Mouse (Mus musculus) MEL (cell line): Measurements from ENCODE around the gene Fn1. TPM values are rescaled to one million over a fixed set of nuclear protein-coding genes. Genes with fewer than 3 reads are reported as not detected.

ENCODE experiments used
- DNase-seq: peaks from one replicate; pipeline ENCODE4 v3.0.0; 2011; ENCODE audit warnings: low read depth, low spot score
- H3K27ac ChIP-seq: 2 replicates; pipeline ENCODE4 v1.5.1; 2012; ENCODE audit warnings: low read depth, mild to moderate bottlenecking, control low read depth, low read length, moderate library complexity; ENCODE audit not compliant: control insufficient read depth
- H3K27me3 ChIP-seq, 2 experiments: fragments of 150-350 bp in 1 of 2; sonication (generic) in 1 of 2; 2 replicates each; pipeline ENCODE4 v1.6.1; 2012; ENCODE audit warnings: low read length in 2 of 2, mild to moderate bottlenecking in 2 of 2, improper control_type of control experiment in 1 of 2, moderate library complexity in 1 of 2; ENCODE audit not compliant: insufficient read depth in 2 of 2, control insufficient read depth in 1 of 2
- H3K36me3 ChIP-seq, 2 experiments: 2 replicates each; pipeline ENCODE4 v1.6.1; 2012 to 2014; ENCODE audit warnings: low read length in 2 of 2, improper control_type of control experiment in 1 of 2, inconsistent platforms in 1 of 2, mild to moderate bottlenecking in 1 of 2; ENCODE audit not compliant: insufficient read depth in 2 of 2, control insufficient read depth in 1 of 2
- H3K4me1 ChIP-seq, 2 experiments: fragments of 150-350 bp in 1 of 2; sonication (generic) in 1 of 2; 2 replicates each; pipeline ENCODE4 v1.6.1; 2012; ENCODE audit warnings: low read length in 2 of 2, improper control_type of control experiment in 1 of 2, mild to moderate bottlenecking in 1 of 2; ENCODE audit not compliant: insufficient read depth in 2 of 2, control insufficient read depth in 1 of 2
- H3K4me3 ChIP-seq, 2 experiments: fragments of 150-350 bp in 1 of 2; sonication (generic) in 1 of 2; 2 replicates each; pipeline ENCODE4 v1.5.1; 2012; ENCODE audit warnings: low read depth in 2 of 2, low read length in 2 of 2, mild to moderate bottlenecking in 2 of 2, moderate library complexity in 2 of 2, control low read depth in 1 of 2, improper control_type of control experiment in 1 of 2; ENCODE audit not compliant: control insufficient read depth in 1 of 2, insufficient read depth in 1 of 2
- H3K79me2 ChIP-seq: 2 replicates; pipeline ENCODE4 v1.6.1; 2012; ENCODE audit warnings: mild to moderate bottlenecking, low read length, moderate library complexity; ENCODE audit not compliant: control insufficient read depth, poor library complexity, insufficient read depth
- H3K9ac ChIP-seq: 2 replicates; pipeline ENCODE4 v1.6.1; 2012; ENCODE audit warnings: low read depth, mild to moderate bottlenecking, control low read depth, low read length, moderate library complexity; ENCODE audit not compliant: control insufficient read depth, poor library complexity, severe bottlenecking
- H3K9me3 ChIP-seq: fragments of 150-350 bp; sonication (generic); replicated peaks from 2 replicates; pipeline ENCODE4 v1.6.1; 2012; ENCODE audit warnings: mild to moderate bottlenecking, low read length, improper control_type of control experiment, moderate library complexity; ENCODE audit not compliant: insufficient read depth
- CHD1 ChIP-seq: IDR thresholded peaks from 2 replicates; pipeline ENCODE4 v1.6.1; 2012; ENCODE audit warnings: low read depth, mild to moderate bottlenecking, inconsistent platforms, low read length, improper control_type of control experiment
- CHD2 ChIP-seq: IDR thresholded peaks from 2 replicates; pipeline ENCODE4 v1.6.1; 2011; ENCODE audit warnings: low read length, improper control_type of control experiment
- CTCF ChIP-seq, 3 experiments: IDR thresholded peaks in 2 of 3; conservative IDR thresholded peaks in 1 of 3; 2 replicates each; pipeline ENCODE4 v1.5.1; 2011 to 2012; ENCODE audit warnings: low read length in 3 of 3, low read depth in 2 of 3, mild to moderate bottlenecking in 2 of 3, improper control_type of control experiment in 1 of 3, inconsistent platforms in 1 of 3, mixed read lengths in 1 of 3, moderate library complexity in 1 of 3; ENCODE audit not compliant: control insufficient read depth in 1 of 3, insufficient read depth in 1 of 3, poor library complexity in 1 of 3, severe bottlenecking in 1 of 3
- E2F4 ChIP-seq: IDR thresholded peaks from 2 replicates; pipeline ENCODE4 v1.6.1; 2011; ENCODE audit warnings: low read depth, low read length, improper control_type of control experiment, borderline replicate concordance
- EP300 ChIP-seq, 2 experiments: IDR thresholded peaks; 2 replicates each; pipeline ENCODE4 v1.6.1; 2011; ENCODE audit warnings: improper control_type of control experiment in 2 of 2, low read length in 2 of 2, low read depth in 1 of 2, mild to moderate bottlenecking in 1 of 2
- ETS1 ChIP-seq: IDR thresholded peaks from 2 replicates; pipeline ENCODE4 v1.6.1; 2012; ENCODE audit warnings: low read depth, mild to moderate bottlenecking, inconsistent platforms, low read length, improper control_type of control experiment, moderate library complexity
- HCFC1 ChIP-seq: IDR thresholded peaks from 2 replicates; pipeline ENCODE4 v1.6.1; 2012; ENCODE audit warnings: low read depth, mild to moderate bottlenecking, inconsistent platforms, low read length, improper control_type of control experiment, moderate library complexity
- JUND ChIP-seq: IDR thresholded peaks from 2 replicates; pipeline ENCODE4 v1.6.1; 2011; ENCODE audit warnings: low read depth, mild to moderate bottlenecking, improper control_type of control experiment, low read length
- KAT2A ChIP-seq: conservative IDR thresholded peaks from 2 replicates; pipeline ENCODE4 v1.6.1; 2012; ENCODE audit warnings: low read depth, low read length, improper control_type of control experiment, inconsistent platforms
- MAX ChIP-seq: IDR thresholded peaks from 2 replicates; pipeline ENCODE4 v1.6.1; 2011; ENCODE audit warnings: low read length, improper control_type of control experiment
- MEF2A ChIP-seq: IDR thresholded peaks from 2 replicates; pipeline ENCODE4 v1.6.1; 2014; ENCODE audit warnings: low read depth, mild to moderate bottlenecking, inconsistent platforms, low read length, improper control_type of control experiment; ENCODE audit not compliant: poor library complexity, insufficient replicate concordance, severe bottlenecking; ENCODE audit errors: extremely low read depth
- MXI1 ChIP-seq: IDR thresholded peaks from 2 replicates; pipeline ENCODE4 v1.6.1; 2011; ENCODE audit warnings: mild to moderate bottlenecking, low read depth, low read length, improper control_type of control experiment
- MYB ChIP-seq: IDR thresholded peaks from 2 replicates; pipeline ENCODE4 v1.6.1; 2011; ENCODE audit warnings: mild to moderate bottlenecking, low read depth, low read length, improper control_type of control experiment
- MYC ChIP-seq: IDR thresholded peaks from 2 replicates; pipeline ENCODE4 v1.6.1; 2011; ENCODE audit warnings: low read depth, mild to moderate bottlenecking, low read length, improper control_type of control experiment, moderate library complexity
- NELFE ChIP-seq: IDR thresholded peaks from 2 replicates; pipeline ENCODE4 v1.6.1; 2011; ENCODE audit warnings: low read depth, low read length, improper control_type of control experiment
- POLR2A ChIP-seq, 2 experiments: IDR thresholded peaks; 2 replicates each; pipeline ENCODE4 v1.6.1; 2011 to 2012; ENCODE audit warnings: low read length in 2 of 2, mild to moderate bottlenecking in 2 of 2, control low read depth in 1 of 2, improper control_type of control experiment in 1 of 2, low read depth in 1 of 2, moderate library complexity in 1 of 2; ENCODE audit not compliant: control insufficient read depth in 1 of 2, insufficient read depth in 1 of 2, poor library complexity in 1 of 2
- RAD21 ChIP-seq: IDR thresholded peaks from 2 replicates; pipeline ENCODE4 v1.6.1; 2011; ENCODE audit warnings: mild to moderate bottlenecking, low read depth, low read length, improper control_type of control experiment
- RCOR1 ChIP-seq: IDR thresholded peaks from 2 replicates; pipeline ENCODE4 v1.6.1; 2012; ENCODE audit warnings: low read depth, mild to moderate bottlenecking, inconsistent platforms, low read length, improper control_type of control experiment
- SMC3 ChIP-seq: IDR thresholded peaks from 2 replicates; pipeline ENCODE4 v1.6.1; 2011; ENCODE audit warnings: low read depth, low read length, improper control_type of control experiment
- TAL1 ChIP-seq: IDR thresholded peaks from 2 replicates; pipeline ENCODE4 v1.6.1; 2012; ENCODE audit warnings: mild to moderate bottlenecking, inconsistent platforms, low read length, moderate library complexity, mixed read lengths
- USF1 ChIP-seq: IDR thresholded peaks from 2 replicates; pipeline ENCODE4 v1.6.1; 2014; ENCODE audit warnings: low read depth, mild to moderate bottlenecking, inconsistent platforms, low read length, improper control_type of control experiment, moderate library complexity
- USF2 ChIP-seq, 2 experiments: IDR thresholded peaks; 2 replicates each; pipeline ENCODE4 v1.6.1; 2011 to 2012; ENCODE audit warnings: improper control_type of control experiment in 2 of 2, low read length in 2 of 2, borderline replicate concordance in 1 of 2, inconsistent platforms in 1 of 2, low read depth in 1 of 2, mild to moderate bottlenecking in 1 of 2; ENCODE audit not compliant: insufficient read depth in 1 of 2
- ZC3H11A ChIP-seq: IDR thresholded peaks from 2 replicates; pipeline ENCODE4 v1.6.1; 2012; ENCODE audit warnings: low read depth, mild to moderate bottlenecking, inconsistent platforms, low read length, improper control_type of control experiment
- ZKSCAN1 ChIP-seq: IDR thresholded peaks from 2 replicates; pipeline ENCODE4 v1.6.1; 2012; ENCODE audit warnings: low read depth, mild to moderate bottlenecking, inconsistent platforms, low read length, improper control_type of control experiment, moderate library complexity
- ZMIZ1 ChIP-seq: IDR thresholded peaks from 2 replicates; pipeline ENCODE4 v1.6.1; 2012; ENCODE audit warnings: low read depth, mild to moderate bottlenecking, inconsistent platforms, low read length, improper control_type of control experiment, moderate library complexity
- polyA plus RNA-seq, 2 experiments: library from polyadenylated mRNA; stranded (reverse) in 1 of 2; unstranded in 1 of 2; fragments of >175 nt in 1 of 2; fragments of >200 nt in 1 of 2; gene quantifications; 2 replicates each; pipeline versions ENCODE4 v1.2.1 to v1.2.4; 2012; ENCODE audit warnings: low replicate concordance in 2 of 2, low read depth in 1 of 2; ENCODE audit not compliant: insufficient read length in 2 of 2, insufficient read depth in 1 of 2, missing spikeins in 1 of 2
- total RNA-seq: library from RNA; depleted of rRNA; stranded (reverse); fragments of 300-350 nt; gene quantifications from 2 replicates; pipeline ENCODE4 v1.2.3, GENCODE M21; 2012

The Fn1 gene
- total and polyA plus RNA-seq, 3 experiments: 0.56 TPM; not detected in 2

DNA sequence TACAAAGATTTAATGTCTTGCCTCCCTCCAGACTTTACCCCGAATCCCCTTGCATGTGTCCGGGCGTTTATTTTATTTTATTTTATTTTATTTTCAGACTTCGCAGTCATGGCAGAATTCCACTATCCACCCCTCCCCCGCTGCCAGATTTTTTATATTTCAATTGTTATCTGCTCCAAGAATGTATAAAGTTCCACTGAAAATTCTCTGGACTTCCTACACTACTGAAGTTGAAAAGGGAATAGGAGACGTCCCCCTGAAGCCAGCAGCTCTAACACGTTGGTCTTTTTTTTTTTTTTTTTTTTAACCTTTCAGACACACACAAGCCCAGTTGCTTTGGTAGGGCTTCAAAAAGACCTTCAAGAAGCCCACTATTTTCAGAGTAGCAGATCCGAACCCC is 1.2 kb upstream of the Fn1 start:
- Histone ChIP-seq H3K27me3 (no peaks in the 10 kb centered on the region), H3K9me3 (no peaks in the 10 kb centered on the region), H3K27ac (no peak overlapping the region), H3K79me2 (no peaks in the 10 kb centered on the region), H3K4me1 (no peaks in the 10 kb centered on the region), H3K4me3 (no peak overlapping the region), H3K9ac (no peak overlapping the region), H3K36me3 (no peaks in the 10 kb centered on the region)
- no peak for DNase-seq
- no peak for TF ChIP-seq USF1
- no peak for TF ChIP-seq RCOR1
- TF ChIP-seq EP300 (IDR thresholded peaks at IDR 0.05; ENCODE audit: low read depth in 1 of 2, low read length in 2 of 2): no peak
- no peak for TF ChIP-seq POLR2A (IDR thresholded peaks at IDR 0.05; ENCODE audit: control insufficient read depth in 1 of 2, insufficient read depth in 1 of 2, low read depth in 1 of 2, low read length in 2 of 2, poor library complexity in 1 of 2)
- TF ChIP-seq CHD1: no peak
- no peak for TF ChIP-seq E2F4
- TF ChIP-seq MEF2A: no peak
- TF ChIP-seq KAT2A: no peak
- TF ChIP-seq NELFE: no peak

GRCm38 (mm10) chr1:71653400-71654159 is 580 bp upstream of the Fn1 start:
- H3K9me3 ChIP-seq: no peaks in the 10 kb centered on the region
- no peaks in the 10 kb centered on the region for H3K79me2 ChIP-seq
- H3K27ac ChIP-seq: no peak overlapping the region
- H3K4me3 ChIP-seq: no peak overlapping the region
- TF ChIP-seq EP300 (IDR thresholded peaks at IDR 0.05; ENCODE audit: low read depth in 1 of 2, low read length in 2 of 2) (no peak), MYC (no peak), RAD21 (no peak), HCFC1 (no peak), TAL1 (no peak), CHD2 (no peak), POLR2A (IDR thresholded peaks at IDR 0.05; ENCODE audit: control insufficient read depth in 1 of 2, insufficient read depth in 1 of 2, low read depth in 1 of 2, low read length in 2 of 2, poor library complexity in 1 of 2) (no peak), ETS1 (no peak), MXI1 (no peak), ZMIZ1 (no peak), ZC3H11A (no peak), CHD1 (no peak), ZKSCAN1 (no peak), SMC3 (no peak), JUND (no peak), MAX (no peak), RCOR1 (no peak), CTCF (IDR thresholded peaks at IDR 0.05 in 2 of 3, conservative IDR thresholded peaks at IDR 0.05 in 1 of 3; ENCODE audit: control insufficient read depth in 1 of 3, insufficient read depth in 1 of 3, low read depth in 2 of 3, low read length in 3 of 3, poor library complexity in 1 of 3, severe bottlenecking in 1 of 3) (no peak), USF2 (IDR thresholded peaks at IDR 0.05; ENCODE audit: borderline replicate concordance in 1 of 2, insufficient read depth in 1 of 2, low read depth in 1 of 2, low read length in 2 of 2) (no peak), MYB (no peak)
- no peaks in the 10 kb centered on the region for H3K27me3 ChIP-seq
- DNase-seq: no peak
- no peaks in the 10 kb centered on the region for H3K4me1 ChIP-seq
- H3K9ac ChIP-seq: no peak overlapping the region
- H3K36me3 ChIP-seq: no peaks in the 10 kb centered on the region
